Mouse (Mus musculus): ENCODE data around the gene Mlc1.

Gene Mlc1

GRCm38 (mm10) chr15:88937291-88937650 is 41.5 kb downstream of the Mlc1 start:
- DNase-seq (ENCODE audit: low read depth, low spot score) = peak; percentile 54

GRCm38 (mm10) chr15:88936619-88937290 is 42.1 kb downstream of the Mlc1 start:
- DNase-seq (ENCODE audit: low read depth, low spot score) = peak; percentile 60

GRCm38 (mm10) chr15:88934141-88934540 is 44.7 kb downstream of the Mlc1 start:
- peak; percentile 65 for DNase-seq (ENCODE audit: low read depth, low spot score)

DNA sequence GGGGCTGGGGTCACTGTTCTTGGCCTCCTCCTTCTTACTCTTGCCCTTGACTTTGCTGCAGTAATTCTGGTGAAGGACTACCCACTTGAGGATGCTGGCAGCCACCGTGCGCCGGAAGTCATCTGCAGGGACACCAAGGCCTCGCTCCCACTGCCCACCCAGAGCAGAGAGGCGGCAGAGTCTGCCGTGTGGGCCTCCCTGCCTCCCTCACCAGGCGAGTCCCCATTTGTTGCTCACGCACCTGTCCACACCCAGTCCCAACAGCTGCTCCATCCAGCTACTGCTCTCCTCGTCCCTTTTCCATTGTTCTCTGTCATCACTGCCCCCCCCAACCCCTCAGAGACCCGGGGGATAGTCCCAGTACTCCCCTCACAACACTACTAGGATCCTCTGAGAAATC is 46.1 kb downstream of the Mlc1 start:
- no peak for DNase-seq (ENCODE audit: low read depth, low spot score)

DNA sequence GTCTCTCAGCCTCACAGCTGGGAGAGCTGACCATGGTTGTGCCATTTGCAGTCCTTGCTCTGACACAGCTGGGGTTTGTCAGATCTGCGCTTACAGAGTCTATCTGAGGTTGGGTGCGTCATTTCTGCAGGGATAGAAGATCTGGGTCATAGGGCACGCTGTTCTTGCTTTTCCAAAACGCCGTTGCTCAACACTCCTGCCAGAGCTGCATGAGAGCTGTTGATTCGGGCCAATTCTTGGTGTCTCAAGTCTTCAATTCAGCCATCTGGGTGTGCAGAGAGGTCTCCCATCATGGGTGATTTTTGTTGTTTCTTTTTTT is 56.9 kb downstream of the Mlc1 start:
- no peak for DNase-seq (ENCODE audit: low read depth, low spot score)

DNA sequence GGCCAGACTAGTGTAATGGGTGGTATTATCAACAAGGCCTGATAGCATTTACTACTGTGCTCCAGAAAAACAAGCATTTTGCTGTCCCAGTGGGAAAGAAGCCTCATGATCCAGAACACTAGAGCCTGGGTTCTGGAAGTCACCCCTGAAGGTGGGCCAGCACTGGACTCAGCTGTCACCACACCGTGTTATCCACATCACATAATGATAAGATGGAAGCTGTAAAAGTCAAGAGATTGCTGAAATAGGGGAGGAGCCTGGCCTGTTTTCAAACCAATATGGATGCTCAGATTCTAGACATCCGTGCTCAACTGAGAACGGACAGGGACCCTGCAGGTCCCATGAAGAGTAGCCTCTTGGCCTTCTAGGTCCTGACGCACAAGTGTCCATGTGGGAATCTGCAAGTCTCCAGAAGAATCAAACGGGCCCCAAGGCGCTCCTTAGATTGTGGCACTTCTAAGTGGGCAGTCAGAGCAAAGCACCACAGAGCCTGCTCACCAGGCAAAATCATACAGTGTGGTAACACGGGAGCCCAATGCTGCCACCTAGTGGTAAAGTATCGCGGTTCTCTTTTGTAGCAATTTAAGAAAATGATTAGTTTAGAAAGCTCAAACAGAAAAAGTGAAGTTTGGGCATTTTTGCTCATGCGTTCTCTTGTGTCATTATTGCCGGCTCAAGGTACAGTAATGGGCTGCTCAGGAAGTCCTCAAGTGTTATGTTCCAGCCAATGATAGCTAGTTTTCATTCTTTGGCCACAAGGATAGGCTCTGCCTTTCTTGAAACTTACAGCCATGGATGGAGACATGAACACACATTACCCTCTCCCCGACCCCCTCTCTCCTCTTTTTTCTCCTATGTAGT is 57.4 kb downstream of the Mlc1 start:
- DNase-seq (ENCODE audit: low read depth, low spot score) = peak; percentile 90

- no peak for DNase-seq (ENCODE audit: low read depth, low spot score)
Observed at GRCm38 (mm10) chr15:88920065-88920464, 58.7 kb downstream of the Mlc1 start.

GRCm38 (mm10) chr15:88919328-88919727 is 59.5 kb downstream of the Mlc1 start:
- no peak for DNase-seq (ENCODE audit: low read depth, low spot score)

DNA sequence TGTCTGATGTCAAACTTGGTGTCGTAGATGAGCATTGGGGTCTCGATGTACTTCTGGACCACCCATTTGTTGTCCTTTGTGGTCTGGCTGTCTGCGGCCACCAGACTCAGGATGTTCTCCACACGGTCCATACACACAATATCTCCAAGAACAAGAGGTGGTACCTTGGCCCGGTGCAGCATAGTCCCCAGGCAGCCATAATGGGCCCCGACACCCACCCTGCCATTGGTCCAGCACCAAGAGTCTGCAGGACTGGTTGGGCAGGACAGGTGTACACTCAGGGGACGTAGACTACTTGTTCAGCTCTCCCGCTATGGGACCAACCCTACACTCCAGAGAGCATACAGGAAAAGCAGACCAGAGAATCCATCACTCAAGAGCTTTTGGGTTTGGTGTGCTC is 61.7 kb downstream of the Mlc1 start:
- DNase-seq (ENCODE audit: low read depth, low spot score) = no peak

GRCm38 (mm10) chr15:88916366-88916765 is 62.4 kb downstream of the Mlc1 start:
- no peak for DNase-seq (ENCODE audit: low read depth, low spot score)

DNA sequence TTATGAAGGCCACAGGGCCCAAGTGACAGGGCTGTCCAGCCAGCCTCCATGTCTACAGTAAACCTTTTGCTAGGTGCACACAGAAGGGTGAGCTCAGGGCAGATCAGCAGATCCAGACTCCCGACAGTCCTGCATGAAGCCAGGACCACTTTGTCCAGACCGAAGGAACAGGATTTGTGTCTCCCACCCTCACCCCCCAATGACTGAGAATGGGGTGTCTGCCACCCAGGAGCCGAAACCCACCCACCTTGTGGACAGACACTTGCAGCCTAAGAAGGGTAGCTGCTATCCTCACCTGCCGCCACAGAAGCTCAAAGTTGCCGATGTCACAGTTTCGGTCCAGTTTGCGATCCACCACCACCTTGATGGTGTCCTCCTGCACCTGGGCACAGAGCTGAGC is 63.8 kb downstream of the Mlc1 start:
- DNase-seq (ENCODE audit: low read depth, low spot score) = no peak

- DNase-seq (ENCODE audit: low read depth, low spot score) = peak; percentile 15
Observed at GRCm38 (mm10) chr15:88906347-88906746, 72.5 kb downstream of the Mlc1 start.

Measured in brain, adult 2 months (tissue).